Mouse (Mus musculus) neural tube, embryonic 13.5 days (tissue): ENCODE measurements at regions not wholly inside any gene's neighbourhood (a gene's known extent, or its start where the extent isn't known, plus 50 kb on each side); places are given as distances from the start of the nearest gene placed in this dataset.
"Not testable (repeated sequence)": the region's sequence is repeated elsewhere in the genome, so short reads cannot be mapped to it uniquely, and the experiment has no call there.

ENCODE experiments used
- ATAC-seq: fragments of 200-750 bp; cut with Nextera tagmentation; 2 replicates; pipeline ENCODE4 v1.8.0; 2017; ENCODE audit warnings: low read depth, mild to moderate bottlenecking, moderate TSS enrichment, moderate library complexity
- H3K27ac ChIP-seq: fragments of 300-500 bp; sonication (generic); replicated peaks from 2 replicates; pipeline ENCODE4 v1.5.1; 2015; ENCODE audit warnings: moderate library complexity, mild to moderate bottlenecking, inconsistent platforms
- H3K27me3 ChIP-seq: fragments of 300-500 bp; sonication (generic); 2 replicates; pipeline ENCODE4 v1.6.1; 2015; ENCODE audit warnings: mild to moderate bottlenecking, inconsistent platforms
- H3K36me3 ChIP-seq: fragments of 300-500 bp; sonication (generic); 2 replicates; pipeline ENCODE4 v1.6.1; 2015; ENCODE audit warnings: mild to moderate bottlenecking, inconsistent platforms
- H3K4me1 ChIP-seq: fragments of 300-500 bp; sonication (generic); replicated peaks from 2 replicates; pipeline ENCODE4 v1.6.1; 2015; ENCODE audit warnings: inconsistent platforms
- H3K4me2 ChIP-seq: fragments of 300-500 bp; sonication (generic); 2 replicates; pipeline ENCODE4 v1.6.1; 2015; ENCODE audit warnings: inconsistent platforms, mild to moderate bottlenecking, moderate library complexity
- H3K4me3 ChIP-seq: fragments of 300-500 bp; sonication (generic); 2 replicates; pipeline ENCODE4 v1.5.1; 2015; ENCODE audit warnings: mild to moderate bottlenecking, inconsistent platforms
- H3K9ac ChIP-seq: fragments of 300-500 bp; sonication (generic); 2 replicates; pipeline ENCODE4 v1.6.1; 2015; ENCODE audit warnings: moderate library complexity, mild to moderate bottlenecking, inconsistent platforms
- H3K9me3 ChIP-seq: fragments of 300-500 bp; sonication (generic); 2 replicates; pipeline ENCODE4 v1.6.1; 2016; ENCODE audit warnings: inconsistent platforms
- WGBS: fragments of 180-500 bp; shearing (Covaris S2); methylation state at CpG from one replicate; pipeline ENCODE4 v1.1.7; 2015; 5-methylcytosine and 5-hydroxymethylcytosine counted together

DNA sequence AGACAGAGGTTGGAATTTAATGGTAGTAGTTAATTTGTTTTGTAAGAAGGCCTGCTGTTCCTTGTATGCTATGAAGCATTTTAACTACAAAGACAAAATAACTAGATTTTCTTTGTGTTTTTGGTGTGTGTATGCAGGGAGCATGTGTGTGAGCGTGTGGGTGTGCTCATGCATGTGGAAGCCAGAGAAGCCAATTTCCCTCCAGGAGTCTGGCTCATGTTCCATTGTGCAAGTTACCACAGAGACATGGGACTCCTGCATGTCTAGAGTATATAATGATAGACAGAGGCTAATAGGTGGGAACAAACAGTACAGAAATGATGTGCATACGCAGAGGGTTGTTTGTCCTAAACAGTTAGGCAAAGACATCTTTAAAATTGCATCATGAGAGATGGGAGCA is 219.0 kb upstream of the Dpp6 start:
- Histone ChIP-seq H3K9ac (no peak overlapping the region), H3K4me2 (no peak overlapping the region), H3K27me3 (no peaks in the 10 kb centered on the region), H3K4me1 (no peaks in the 10 kb centered on the region), H3K9me3 (no peaks in the 10 kb centered on the region), H3K4me3 (no peak overlapping the region), H3K36me3 (no peaks in the 10 kb centered on the region), H3K27ac (no peak overlapping the region)
- no peak for ATAC-seq
- WGBS: 92% methylated on average over 2 of the region's 2 CpGs

DNA sequence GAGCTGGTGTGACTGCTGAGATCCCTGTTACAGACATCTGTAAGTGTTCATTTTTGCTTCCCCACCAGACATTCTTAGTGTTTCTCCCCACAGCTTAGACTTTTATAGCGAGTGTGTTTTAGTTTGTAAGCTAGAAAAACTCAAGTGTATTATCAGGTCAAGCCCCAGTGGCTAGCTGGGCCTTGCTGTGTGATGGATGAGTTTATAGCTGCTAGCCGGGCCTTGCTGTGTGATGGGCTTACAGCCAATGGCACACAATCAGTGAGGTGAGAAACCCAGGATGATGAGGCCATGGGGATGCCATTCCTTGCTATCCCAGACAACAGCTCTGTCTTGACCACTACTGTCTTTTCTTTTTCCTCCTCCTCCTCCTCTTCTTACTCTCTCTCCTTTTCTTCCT is 197.7 kb upstream of the Dpp6 start:
- H3K27ac ChIP-seq: no peak overlapping the region
- 22% methylated on average over 2 of the region's 2 CpGs for WGBS
- ATAC-seq: no peak

DNA sequence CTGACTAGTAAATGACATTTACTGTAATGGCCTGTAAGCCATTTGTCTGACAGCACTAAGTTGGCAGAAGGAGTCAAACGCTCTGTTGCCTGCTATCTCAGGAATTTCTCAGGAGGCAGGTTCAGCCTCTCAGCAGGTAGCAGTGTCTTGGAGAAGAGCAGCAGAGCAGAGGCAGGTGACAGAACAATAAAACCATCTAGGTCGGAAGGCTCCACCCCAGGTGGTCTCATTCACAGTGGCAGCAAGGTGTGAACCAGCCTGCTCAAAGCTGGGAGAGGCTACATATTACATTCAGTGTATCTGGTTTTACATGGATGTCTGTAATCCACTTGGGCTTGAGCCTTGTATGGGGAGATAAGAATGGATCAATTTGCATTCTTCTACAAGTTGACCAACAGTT is 194.9 kb upstream of the Dpp6 start:
- ATAC-seq: no peak
- WGBS: 38% methylated on average over 2 of the region's 2 CpGs
- no peaks in the 10 kb centered on the region for H3K4me1 ChIP-seq
- no peaks in the 10 kb centered on the region for H3K27me3 ChIP-seq
- H3K9ac ChIP-seq: no peak overlapping the region
- no peak overlapping the region for H3K4me2 ChIP-seq
- no peaks in the 10 kb centered on the region for H3K36me3 ChIP-seq
- H3K4me3 ChIP-seq: no peak overlapping the region
- H3K27ac ChIP-seq: no peak overlapping the region
- no peaks in the 10 kb centered on the region for H3K9me3 ChIP-seq

More for the DNA sequence above, 197.7 kb upstream of the Dpp6 start:
- H3K9me3 ChIP-seq: no peaks in the 10 kb centered on the region
- H3K36me3 ChIP-seq: no peaks in the 10 kb centered on the region
- no peak overlapping the region for H3K9ac ChIP-seq
- no peaks in the 10 kb centered on the region for H3K4me1 ChIP-seq
- no peak overlapping the region for H3K4me3 ChIP-seq
- H3K4me2 ChIP-seq: no peak overlapping the region
- H3K27me3 ChIP-seq: no peaks in the 10 kb centered on the region

DNA sequence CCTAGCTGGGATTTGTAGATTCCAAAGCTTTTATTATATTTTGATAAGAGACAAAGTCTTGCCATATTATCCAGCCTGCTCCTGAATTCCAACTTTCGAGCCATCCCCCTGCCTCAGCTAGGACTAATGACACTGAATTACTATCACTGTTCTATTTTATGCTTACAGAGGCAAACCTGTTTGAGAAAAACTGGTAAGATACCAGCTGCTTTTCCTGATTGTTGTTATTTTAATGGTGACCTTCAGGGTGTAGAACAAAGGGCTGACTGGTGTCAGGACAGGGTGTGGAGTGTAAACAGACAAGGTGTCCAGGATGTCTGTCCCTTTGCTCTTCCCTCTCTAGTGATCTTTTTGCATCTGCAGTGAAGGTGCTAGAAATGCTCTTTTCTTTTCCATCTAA is 145.5 kb upstream of the Dpp6 start:
- Histone ChIP-seq H3K27me3 (no peaks in the 10 kb centered on the region), H3K9me3 (no peaks in the 10 kb centered on the region), H3K4me3 (no peak overlapping the region), H3K9ac (no peak overlapping the region), H3K27ac (no peak overlapping the region), H3K4me1 (no peaks in the 10 kb centered on the region), H3K4me2 (no peak overlapping the region), H3K36me3 (no peaks in the 10 kb centered on the region)
- ATAC-seq: no peak
- 67% methylated on average over 1 of the region's 1 CpGs for WGBS

DNA sequence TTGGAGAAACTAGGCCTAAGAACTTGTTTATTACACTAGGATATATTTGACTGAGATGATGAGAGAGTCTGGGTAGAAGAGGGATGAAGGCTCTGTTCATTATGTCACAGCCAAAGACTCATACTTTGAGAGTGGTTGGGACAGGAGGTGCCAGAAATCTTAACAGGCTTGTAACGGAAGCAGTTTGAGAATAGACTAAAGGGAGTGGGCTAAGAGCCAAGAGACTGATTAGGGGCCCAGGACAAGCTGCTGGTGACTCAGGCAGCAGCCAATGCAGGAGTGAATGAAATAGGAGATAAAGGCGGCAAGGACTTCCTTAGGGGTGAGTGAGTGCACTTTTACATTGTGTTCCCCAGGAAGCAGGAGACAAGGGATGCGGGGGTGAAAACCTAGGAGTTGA is 127.2 kb upstream of the Dpp6 start:
- 65% methylated on average over 3 of the region's 3 CpGs for WGBS
- Histone ChIP-seq H3K4me2 (no peak overlapping the region), H3K9me3 (no peaks in the 10 kb centered on the region), H3K4me3 (no peak overlapping the region), H3K4me1 (no peaks in the 10 kb centered on the region), H3K9ac (no peak overlapping the region), H3K27me3 (no peaks in the 10 kb centered on the region), H3K27ac (no peak overlapping the region), H3K36me3 (no peaks in the 10 kb centered on the region)
- no peak for ATAC-seq

DNA sequence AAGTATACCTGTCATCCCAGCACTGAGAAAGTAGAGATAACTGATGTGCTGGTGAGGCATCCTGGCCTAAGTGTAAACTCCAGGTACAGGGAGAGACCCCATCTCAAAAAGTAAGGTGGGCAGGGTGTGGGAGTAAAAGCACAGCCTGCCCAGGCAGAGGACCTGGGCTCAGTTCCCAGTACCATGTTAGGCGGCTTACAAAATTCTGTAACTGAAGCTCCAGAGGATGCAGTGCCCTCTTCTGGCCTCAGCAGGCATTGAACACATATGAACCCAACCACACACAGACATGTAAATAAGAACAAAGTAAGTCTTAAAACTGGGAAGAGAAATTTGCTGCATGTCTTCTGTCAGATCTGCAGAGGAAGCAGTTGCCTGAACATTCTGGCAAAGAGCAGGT is 125.9 kb upstream of the Dpp6 start:
- no peak for ATAC-seq
- Histone ChIP-seq H3K27me3 (no peaks in the 10 kb centered on the region), H3K4me1 (no peaks in the 10 kb centered on the region), H3K4me3 (no peak overlapping the region), H3K9ac (no peak overlapping the region), H3K36me3 (no peaks in the 10 kb centered on the region), H3K27ac (no peak overlapping the region), H3K4me2 (no peak overlapping the region), H3K9me3 (no peaks in the 10 kb centered on the region)
- 85% methylated on average over 1 of the region's 1 CpGs for WGBS

- H3K9ac ChIP-seq: no peak overlapping the region
- H3K36me3 ChIP-seq: no peaks in the 10 kb centered on the region
- no peaks in the 10 kb centered on the region for H3K9me3 ChIP-seq
- H3K4me3 ChIP-seq: no peak overlapping the region
- no peaks in the 10 kb centered on the region for H3K4me1 ChIP-seq
- ATAC-seq: no peak
- H3K27me3 ChIP-seq: no peaks in the 10 kb centered on the region
- H3K4me2 ChIP-seq: no peak overlapping the region
- no peak overlapping the region for H3K27ac ChIP-seq
- 26% methylated on average over 5 of the region's 5 CpGs for WGBS
Observed at GRCm38 (mm10) chr5:26692013-26692412, 125.0 kb upstream of the Dpp6 start.

- H3K36me3 ChIP-seq, H3K4me2 ChIP-seq, H3K27ac ChIP-seq, H3K27me3 ChIP-seq, ATAC-seq, H3K4me3 ChIP-seq, H3K4me1 ChIP-seq, H3K9me3 ChIP-seq, H3K9ac ChIP-seq: not testable (repeated sequence)
- WGBS: 76% methylated on average over 6 of the region's 6 CpGs
Observed at GRCm38 (mm10) chr5:26703621-26704020, 113.4 kb upstream of the Dpp6 start.

DNA sequence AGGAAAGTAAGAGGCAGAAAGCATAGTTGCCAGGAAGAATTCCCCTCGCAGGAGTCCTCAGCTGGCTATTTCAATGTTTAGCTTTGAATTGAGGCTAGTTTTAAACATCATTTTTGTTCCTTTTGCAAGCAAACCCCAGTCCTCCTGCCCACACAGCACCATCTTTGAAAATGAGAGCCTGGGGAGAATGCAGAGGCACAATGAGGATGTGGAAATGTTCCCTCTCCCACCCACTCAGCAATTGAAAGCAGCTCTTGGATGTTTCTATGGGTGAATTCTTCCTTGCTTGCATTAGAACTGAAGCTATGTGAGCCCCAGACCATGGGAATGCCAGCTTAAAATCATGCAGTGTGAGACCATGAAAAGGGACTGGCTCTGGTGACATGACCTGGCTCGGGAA is 109.3 kb upstream of the Dpp6 start:
- Histone ChIP-seq H3K36me3 (no peaks in the 10 kb centered on the region), H3K9me3 (no peaks in the 10 kb centered on the region), H3K4me2 (no peak overlapping the region), H3K4me1 (no peaks in the 10 kb centered on the region), H3K27ac (no peak overlapping the region), H3K27me3 (no peaks in the 10 kb centered on the region), H3K9ac (no peak overlapping the region), H3K4me3 (no peak overlapping the region)
- 83% methylated on average over 2 of the region's 2 CpGs for WGBS
- no peak for ATAC-seq

DNA sequence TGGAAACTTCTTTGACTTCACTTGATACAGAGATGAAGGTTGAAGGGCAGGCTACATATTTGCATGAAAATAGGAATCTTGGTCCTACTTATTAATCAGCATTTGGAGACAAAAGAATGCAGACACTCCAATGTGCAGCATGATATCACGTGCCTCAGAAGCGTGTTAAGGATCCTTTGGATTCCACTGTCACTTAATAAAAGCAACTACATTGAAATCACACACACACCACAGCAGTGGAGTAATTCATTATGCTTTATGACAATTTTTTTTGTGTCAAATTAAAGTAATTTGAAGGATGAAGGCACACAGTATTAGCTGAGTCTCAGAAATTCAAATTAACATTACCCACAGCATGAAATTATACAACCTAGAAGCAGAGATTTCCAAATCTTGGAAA is 92.5 kb upstream of the Dpp6 start:
- no peak overlapping the region for H3K4me2 ChIP-seq
- H3K4me1 ChIP-seq: no peaks in the 10 kb centered on the region
- no peaks in the 10 kb centered on the region for H3K27me3 ChIP-seq
- no peak overlapping the region for H3K4me3 ChIP-seq
- ATAC-seq: no peak
- no peak overlapping the region for H3K9ac ChIP-seq
- H3K27ac ChIP-seq: no peak overlapping the region
- H3K9me3 ChIP-seq: no peaks in the 10 kb centered on the region
- no peaks in the 10 kb centered on the region for H3K36me3 ChIP-seq
- 80% methylated on average over 2 of the region's 2 CpGs for WGBS

GRCm38 (mm10) chr5:26725953-26726352 is 91.0 kb upstream of the Dpp6 start:
- no peak overlapping the region for H3K4me2 ChIP-seq
- ATAC-seq: peak; percentile 40; the same call in 1 of the 2 replicates
- no peaks in the 10 kb centered on the region for H3K4me1 ChIP-seq
- H3K27me3 ChIP-seq: no peaks in the 10 kb centered on the region
- H3K4me3 ChIP-seq: no peak overlapping the region
- H3K9me3 ChIP-seq: no peaks in the 10 kb centered on the region
- no peaks in the 10 kb centered on the region for H3K36me3 ChIP-seq
- WGBS: 79% methylated on average over 3 of the region's 3 CpGs
- no peak overlapping the region for H3K9ac ChIP-seq
- no peak overlapping the region for H3K27ac ChIP-seq

GRCm38 (mm10) chr5:26751196-26751595 is 65.8 kb upstream of the Dpp6 start:
- not testable (repeated sequence) for ATAC-seq

GRCm38 (mm10) chr5:26751601-26752305 is 65.2 kb upstream of the Dpp6 start:
- ATAC-seq, H3K9ac ChIP-seq, H3K4me3 ChIP-seq, H3K36me3 ChIP-seq, H3K4me1 ChIP-seq, H3K27ac ChIP-seq, H3K27me3 ChIP-seq, H3K9me3 ChIP-seq, H3K4me2 ChIP-seq: not testable (repeated sequence)
- 71% methylated on average over 6 of the region's 6 CpGs for WGBS

More at GRCm38 (mm10) chr5:26751196-26751595, 65.8 kb upstream of the Dpp6 start:
- not testable (repeated sequence) for H3K4me2 ChIP-seq, H3K27me3 ChIP-seq, H3K4me1 ChIP-seq, H3K9me3 ChIP-seq, H3K9ac ChIP-seq, H3K4me3 ChIP-seq, H3K36me3 ChIP-seq, H3K27ac ChIP-seq
- WGBS: 84% methylated on average over 6 of the region's 6 CpGs
